Mouse (Mus musculus): ENCODE measurements around the gene Aatk.

Aatk gene

GRCm38 (mm10) chr11:119989115-119989564 is 57.8 kb downstream of the Aatk start:
- in situ Hi-C loops (cut with MboI, MseI), result no loop called here

- in situ Hi-C loops (cut with MboI, MseI), result no loop called here
Measured at GRCm38 (mm10) chr11:119988391-119988790, 58.6 kb downstream of the Aatk start.

- in situ Hi-C loops (cut with MboI, MseI), result no loop called here
Measured at GRCm38 (mm10) chr11:119987876-119988275, 59.1 kb downstream of the Aatk start.

GRCm38 (mm10) chr11:119986751-119987425 is 60.1 kb downstream of the Aatk start:
- in situ Hi-C loops (cut with MboI, MseI), result no loop called here

- in situ Hi-C loops (cut with MboI, MseI), result no loop called here
Measured at GRCm38 (mm10) chr11:119983151-119983550, 63.8 kb downstream of the Aatk start.

- in situ Hi-C loops (cut with MboI, MseI), result no loop called here
Measured at GRCm38 (mm10) chr11:119982236-119982635, 64.7 kb downstream of the Aatk start.

- in situ Hi-C loops (cut with MboI, MseI), result no loop called here
Measured at GRCm38 (mm10) chr11:119981769-119982168, 65.2 kb downstream of the Aatk start.

GRCm38 (mm10) chr11:119979596-119980385 is 67.2 kb downstream of the Aatk start:
- in situ Hi-C loops (cut with MboI, MseI), result no loop called here

GRCm38 (mm10) chr11:119978701-119979100 is 68.3 kb downstream of the Aatk start:
- in situ Hi-C loops (cut with MboI, MseI), result no loop called here

GRCm38 (mm10) chr11:119975739-119976501 is 71.0 kb downstream of the Aatk start:
- in situ Hi-C loops (cut with MboI, MseI), result no loop called here

GRCm38 (mm10) chr11:119973789-119974188 is 73.2 kb downstream of the Aatk start:
- in situ Hi-C loops (cut with MboI, MseI), result no loop called here

- in situ Hi-C loops (cut with MboI, MseI), result no loop called here
Measured at GRCm38 (mm10) chr11:119970021-119970851, 76.7 kb downstream of the Aatk start.

GRCm38 (mm10) chr11:119967892-119968291 is 79.1 kb downstream of the Aatk start:
- in situ Hi-C loops (cut with MboI, MseI), result no loop called here

GRCm38 (mm10) chr11:119967401-119967800 is 79.6 kb downstream of the Aatk start:
- in situ Hi-C loops (cut with MboI, MseI), result no loop called here

GRCm38 (mm10) chr11:119966294-119966693 is 80.7 kb downstream of the Aatk start:
- in situ Hi-C loops (cut with MboI, MseI), result no loop called here

GRCm38 (mm10) chr11:119965053-119965452 is 81.9 kb downstream of the Aatk start:
- in situ Hi-C loops (cut with MboI, MseI), result no loop called here

GRCm38 (mm10) chr11:119961511-119961910 is 85.5 kb downstream of the Aatk start:
- in situ Hi-C loops (cut with MboI, MseI), result no loop called here

GRCm38 (mm10) chr11:119960671-119961070 is 86.3 kb downstream of the Aatk start:
- in situ Hi-C loops (cut with MboI, MseI), result no loop called here

GRCm38 (mm10) chr11:119959714-119960113 is 87.3 kb downstream of the Aatk start:
- in situ Hi-C loops (cut with MboI, MseI), result no loop called here

GRCm38 (mm10) chr11:119958856-119959255 is 88.1 kb downstream of the Aatk start:
- in situ Hi-C loops (cut with MboI, MseI), result no loop called here
